Mouse (Mus musculus): ENCODE data around the gene Aqp6.
A peak's percentile ranks its signal among the peaks of the same experiment; 100 is the strongest.

Aqp6 gene

DNA sequence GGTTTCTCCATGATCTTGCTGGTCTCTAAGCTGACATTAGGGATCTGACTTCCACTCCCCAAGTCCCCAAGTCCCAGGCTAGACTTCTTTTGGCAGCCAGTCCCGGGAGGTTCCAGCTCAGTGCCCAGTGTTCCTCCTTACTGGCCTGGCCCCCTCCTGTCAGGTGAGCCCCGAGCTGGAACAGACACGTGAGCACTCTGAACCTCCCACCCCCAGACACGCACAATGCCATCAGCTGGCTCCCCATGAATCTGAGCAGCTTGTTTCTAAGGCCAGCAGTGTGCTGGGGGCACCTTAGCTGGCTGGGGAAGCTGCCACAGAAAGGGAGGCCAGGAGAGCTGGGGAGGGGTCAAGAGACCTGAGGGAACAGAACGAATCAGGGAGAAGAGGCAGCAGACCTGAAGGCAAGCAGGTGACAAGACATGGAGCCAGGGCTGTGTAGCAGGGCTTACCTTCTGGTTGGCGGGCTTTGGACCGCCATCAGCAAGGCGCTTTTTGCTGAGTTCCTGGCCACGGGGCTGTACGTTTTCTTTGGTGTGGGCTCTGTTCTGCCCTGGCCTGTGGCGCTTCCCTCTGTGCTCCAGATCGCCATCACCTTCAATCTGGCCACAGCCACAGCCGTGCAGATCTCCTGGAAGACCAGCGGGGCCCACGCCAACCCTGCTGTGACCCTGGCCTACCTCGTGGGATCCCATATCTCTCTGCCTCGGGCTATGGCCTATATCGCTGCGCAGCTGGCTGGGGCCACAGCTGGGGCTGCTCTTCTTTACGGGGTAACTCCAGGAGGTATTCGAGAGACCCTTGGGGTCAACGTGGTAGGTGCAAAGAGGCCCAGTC lies at the start of gene Aqp6:
Aqp6 (plus strand) TSS at position 415 of the 837 bp plus-strand sequence.
- DNase-seq, result no peak

DNA sequence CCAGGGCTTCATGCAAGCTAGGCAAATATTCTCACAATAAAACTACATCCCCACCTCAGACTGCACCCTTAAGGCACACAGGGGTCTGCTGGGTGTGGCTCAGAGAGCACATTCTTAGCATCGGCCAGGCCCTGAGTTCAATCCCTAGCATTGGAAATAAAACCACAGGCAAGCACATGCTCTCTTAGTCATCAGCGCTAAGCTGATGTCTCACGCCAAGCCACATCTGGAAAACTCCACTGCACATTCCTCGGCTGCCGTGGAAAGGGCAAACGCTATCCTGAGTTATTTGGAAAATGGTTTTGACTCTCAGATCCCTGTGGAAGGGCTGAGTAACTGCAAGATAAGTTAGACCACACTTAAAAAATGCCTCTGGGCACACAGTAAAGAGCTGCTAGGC lies 47.4 kb upstream of the Aqp6 start:
- DNase-seq, result no peak

GRCm38 (mm10) chr15:99558947-99559346 lies 42.3 kb upstream of the Aqp6 start:
- DNase-seq, result no peak

DNA sequence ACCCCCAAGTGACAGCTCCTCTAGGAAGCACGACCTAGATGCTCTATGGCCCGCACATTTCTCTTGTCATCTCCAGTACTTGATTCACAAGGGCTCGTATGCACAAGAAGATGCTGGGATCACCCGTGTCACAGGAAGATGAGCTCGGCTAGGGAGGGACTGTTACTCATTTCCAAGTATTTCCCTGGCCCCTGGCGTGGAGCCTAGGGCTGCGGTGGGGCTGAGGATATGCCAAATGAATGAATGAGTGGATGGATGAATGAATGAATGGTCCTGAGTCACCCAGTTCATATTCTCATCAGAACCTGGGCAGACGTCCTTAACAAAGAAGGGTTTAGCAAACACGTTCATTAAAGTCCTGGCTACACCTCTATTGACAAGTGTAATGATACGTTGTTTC lies 41.0 kb upstream of the Aqp6 start:
- DNase-seq, result no peak

DNA sequence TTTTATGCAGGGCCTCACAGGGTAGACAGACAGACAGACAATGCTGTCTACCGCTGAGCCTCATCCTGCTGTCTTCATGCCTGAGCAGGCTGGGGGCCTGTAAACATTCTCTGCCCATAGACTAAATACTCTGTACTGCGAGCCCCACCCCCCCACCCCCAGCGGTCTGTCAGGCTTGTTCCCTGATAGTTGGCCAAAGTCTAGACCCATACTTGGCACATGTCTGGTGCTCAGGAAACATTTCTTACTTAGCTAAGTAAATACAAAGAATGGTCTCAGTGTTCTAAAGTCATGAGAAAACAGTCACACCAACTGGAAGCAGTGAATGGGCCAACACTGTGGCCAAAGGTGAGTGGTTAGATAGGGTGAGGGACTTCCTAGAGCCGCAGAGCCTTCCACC lies 33.8 kb upstream of the Aqp6 start:
- no peak for DNase-seq

DNA sequence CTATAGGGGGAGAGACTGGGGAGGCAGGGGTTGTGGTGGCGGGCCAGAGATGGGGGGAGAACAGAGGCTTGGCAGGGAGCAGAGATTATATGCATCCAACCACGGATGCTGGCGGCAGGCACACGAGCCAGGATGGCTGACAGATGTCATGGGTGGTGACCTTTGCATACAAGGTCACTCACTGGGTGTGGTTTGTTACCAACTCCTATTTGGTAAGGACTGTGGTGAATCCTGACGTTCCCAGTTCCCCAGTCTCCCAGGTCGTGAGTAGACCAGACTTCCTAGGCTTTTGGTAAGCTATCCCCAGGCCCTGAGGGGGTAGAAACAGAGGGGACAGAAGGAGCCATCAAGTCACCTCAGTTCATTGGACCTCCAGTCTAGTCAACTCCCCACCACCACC lies 32.5 kb upstream of the Aqp6 start:
- no peak for DNase-seq

- DNase-seq, result no peak
Measured at GRCm38 (mm10) chr15:99569123-99569522, 32.1 kb upstream of the Aqp6 start.

DNA sequence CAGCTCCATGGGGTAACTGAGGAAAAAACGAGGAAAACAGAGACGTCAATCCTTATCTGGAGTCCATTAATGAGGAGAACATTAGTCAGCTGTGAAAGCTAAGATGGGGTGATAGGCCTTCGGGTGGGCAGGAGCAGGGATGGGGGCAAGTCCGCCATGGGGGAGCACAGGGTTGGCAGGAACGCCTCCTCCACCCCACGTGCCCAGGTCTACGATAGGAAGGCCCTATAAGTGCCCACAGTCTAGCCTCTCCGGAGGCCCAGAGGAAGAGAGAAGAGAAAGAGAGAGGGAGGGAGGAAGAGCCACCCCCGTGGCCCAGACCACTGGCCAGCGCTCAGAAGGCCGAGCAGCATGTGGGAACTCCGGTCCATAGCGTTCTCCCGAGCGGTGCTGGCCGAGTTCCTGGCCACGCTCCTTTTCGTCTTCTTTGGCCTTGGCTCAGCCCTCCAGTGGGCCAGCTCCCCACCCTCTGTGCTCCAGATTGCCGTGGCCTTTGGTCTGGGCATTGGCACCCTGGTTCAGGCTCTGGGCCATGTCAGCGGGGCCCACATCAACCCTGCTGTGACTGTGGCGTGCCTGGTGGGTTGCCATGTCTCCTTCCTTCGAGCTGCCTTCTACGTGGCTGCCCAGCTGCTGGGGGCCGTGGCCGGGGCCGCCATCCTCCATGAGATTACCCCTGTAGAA lies 22.3 kb upstream of the Aqp6 start, which contains the start of gene Aqp2:
Aqp2 (plus strand) TSS at position 254 of the 684 bp plus-strand sequence.
- DNase-seq, result no peak

- DNase-seq, result no peak
Measured at GRCm38 (mm10) chr15:99583463-99584344, 17.5 kb upstream of the Aqp6 start.

- DNase-seq, result no peak
Measured at GRCm38 (mm10) chr15:99584407-99585202, 16.6 kb upstream of the Aqp6 start.

- DNase-seq, result no peak
Measured at GRCm38 (mm10) chr15:99585741-99586140, 15.5 kb upstream of the Aqp6 start.

DNA sequence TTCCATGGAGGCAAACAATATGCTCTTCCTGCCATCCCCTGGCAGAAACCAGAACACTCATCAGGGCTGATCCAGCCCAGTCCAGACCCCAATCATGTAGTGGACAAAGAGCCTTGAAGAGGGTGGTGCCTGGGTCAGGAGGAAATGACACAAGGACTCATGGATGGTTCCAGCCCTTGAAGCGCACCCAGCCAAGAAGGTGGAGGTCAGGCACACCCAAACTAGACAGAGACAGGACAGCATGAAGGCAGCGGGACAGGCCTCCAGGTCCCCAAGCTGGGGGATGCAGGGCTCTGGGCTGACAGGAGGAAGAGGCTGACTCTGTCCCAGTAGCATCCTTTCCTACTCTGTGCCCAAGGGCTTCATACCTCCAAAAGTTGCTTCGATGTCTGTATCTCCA lies 14.7 kb upstream of the Aqp6 start:
- no peak for DNase-seq

DNA sequence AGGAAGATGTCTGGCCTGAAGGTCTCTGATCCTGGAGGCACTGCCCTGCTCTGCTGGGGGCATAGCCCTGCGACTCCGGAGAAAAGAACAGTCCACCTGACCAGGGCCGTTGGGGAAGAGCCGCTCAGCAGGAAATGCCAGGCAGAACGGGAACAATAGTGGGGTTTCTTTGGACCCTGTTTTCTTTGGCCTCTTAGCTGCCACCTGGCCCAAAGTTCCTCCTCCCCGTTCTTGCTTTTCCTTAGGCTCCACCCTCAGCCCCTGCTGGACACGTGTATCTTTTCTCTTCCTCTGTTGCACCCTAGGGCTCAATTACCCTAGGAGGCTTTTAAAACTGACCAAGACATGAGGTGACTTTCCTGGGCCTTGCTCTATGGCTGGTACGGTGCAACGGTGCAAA lies 12.0 kb upstream of the Aqp6 start:
- DNase-seq, result no peak

- DNase-seq, result no peak
Measured at GRCm38 (mm10) chr15:99589704-99590103, 11.5 kb upstream of the Aqp6 start.

DNA sequence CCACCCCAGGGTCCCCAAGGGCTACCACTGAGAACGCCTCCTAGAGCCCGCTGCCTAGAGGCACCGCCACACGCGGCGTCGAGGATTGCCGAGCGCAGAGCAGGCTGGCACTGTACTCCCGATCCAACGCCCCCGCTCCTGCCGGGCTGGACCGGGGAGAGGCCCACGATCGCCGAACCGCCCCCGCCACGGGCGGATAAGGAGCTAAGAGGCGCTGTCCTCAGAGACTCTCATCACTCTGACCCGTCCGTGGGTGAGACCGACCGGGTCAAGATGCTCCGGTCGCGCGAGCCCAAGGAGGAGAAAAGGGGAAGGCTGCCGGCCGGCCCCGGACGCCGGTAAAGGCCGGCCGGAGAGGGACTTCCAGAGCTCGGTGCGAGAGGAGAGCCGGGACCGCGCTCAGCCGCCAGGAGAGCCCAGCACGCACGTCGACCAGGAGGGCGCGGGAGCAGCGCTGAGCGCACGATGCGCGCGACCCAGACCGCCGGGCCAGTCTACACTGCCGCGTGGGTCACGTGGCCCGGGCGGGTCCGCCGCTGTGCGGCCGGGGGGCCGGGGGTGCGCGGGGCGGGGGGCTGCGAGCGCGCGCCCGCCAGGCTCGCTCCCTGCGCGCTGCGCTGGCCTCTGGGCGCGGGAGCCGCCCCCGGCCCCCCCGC lies 10.6 kb upstream of the Aqp6 start, which contains the start of gene Aqp5:
Aqp5 (plus strand) TSS at position 354 of the 656 bp plus-strand sequence.
- DNase-seq, result no peak

DNA sequence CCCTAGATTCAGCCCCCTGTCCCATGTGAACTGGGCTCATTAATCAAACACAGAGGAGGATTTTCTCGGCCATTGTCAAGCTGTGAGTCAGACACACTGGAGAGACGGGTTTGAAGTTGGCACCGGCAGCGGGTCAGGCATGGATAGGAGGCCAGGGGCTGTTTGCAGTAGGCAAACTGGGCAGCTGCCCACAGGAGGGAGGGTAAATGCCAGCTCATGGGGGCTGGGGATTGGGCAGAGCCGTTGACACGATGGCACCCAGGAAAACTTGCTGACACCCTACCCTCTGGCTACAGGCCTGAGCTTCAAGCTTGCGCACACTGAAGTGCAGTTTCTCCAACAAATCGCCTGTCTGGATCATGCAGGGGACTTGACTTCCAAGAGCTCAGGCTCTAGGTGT lies 9.0 kb upstream of the Aqp6 start:
- DNase-seq, result no peak

DNA sequence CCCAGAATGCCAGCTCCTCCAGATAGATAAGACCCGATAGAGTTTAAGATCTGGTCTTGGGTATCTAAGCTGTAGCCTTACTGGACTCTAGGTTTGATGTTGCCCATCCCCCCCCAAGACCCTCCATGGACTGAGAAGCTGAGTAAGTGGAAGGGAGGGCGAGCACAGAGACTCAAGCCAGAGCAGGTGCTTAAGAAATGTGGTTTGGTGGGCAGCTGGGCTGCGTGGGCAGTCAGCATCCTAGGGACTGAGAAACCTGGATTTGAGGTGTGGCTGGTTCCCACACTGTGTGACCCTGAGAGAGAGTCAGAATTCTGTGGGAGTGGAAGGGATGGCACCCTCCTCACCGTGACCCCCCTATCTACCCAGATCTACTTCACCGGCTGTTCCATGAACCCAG lies 8.3 kb upstream of the Aqp6 start:
- DNase-seq, result no peak

DNA sequence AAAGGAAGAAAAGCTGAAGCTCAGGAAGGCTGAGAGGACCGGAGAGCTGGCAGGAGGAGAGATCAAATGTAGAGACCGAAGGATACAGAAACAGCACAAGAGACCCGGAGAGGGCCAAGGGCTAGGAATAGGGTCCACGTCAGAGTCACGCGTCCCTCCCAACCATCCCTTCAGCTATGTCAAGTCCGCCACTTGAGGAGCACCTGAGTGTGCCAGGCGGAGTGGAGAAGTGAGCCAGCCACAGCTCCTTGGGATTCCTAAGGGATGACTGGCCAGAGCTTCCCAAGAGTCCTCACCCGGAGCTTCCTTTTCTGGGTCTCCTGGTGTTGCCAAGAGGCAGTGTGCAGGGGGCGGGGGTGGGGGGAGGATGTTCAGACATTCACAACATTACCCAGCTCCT lies 6.2 kb upstream of the Aqp6 start:
- no peak for DNase-seq

DNA sequence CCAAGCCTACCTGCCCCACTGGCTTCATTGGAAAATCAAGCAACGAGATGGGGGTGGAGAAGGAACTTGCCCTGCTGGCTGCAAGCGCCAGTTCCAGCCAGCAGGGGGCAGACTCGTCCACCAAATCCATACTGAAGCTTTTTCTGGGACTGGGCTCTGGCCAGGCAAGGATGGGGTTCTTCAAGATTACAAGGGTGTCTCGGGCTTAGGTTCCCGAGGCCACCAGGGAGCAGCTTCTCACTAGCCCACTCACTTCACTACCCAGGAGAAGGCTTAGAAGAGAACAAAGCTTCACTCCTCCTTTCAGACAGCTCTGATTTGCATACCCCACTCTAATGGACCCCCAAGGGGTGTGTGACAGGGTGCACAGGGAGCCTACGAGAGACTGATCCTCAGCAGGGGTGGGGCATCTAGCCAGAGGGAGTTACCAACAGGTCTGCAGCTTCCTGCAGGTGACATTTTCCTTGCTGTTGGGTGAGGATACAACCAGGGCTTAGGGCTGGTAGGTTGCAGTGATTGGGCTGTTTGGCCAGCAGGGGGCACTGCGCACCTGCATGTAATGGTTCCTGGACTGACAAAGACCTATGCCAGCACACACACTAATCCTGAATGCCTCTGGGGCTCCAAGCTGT lies 5.0 kb upstream of the Aqp6 start:
- DNase-seq, result peak; percentile 85

GRCm38 (mm10) chr15:99596841-99597240 lies 4.4 kb upstream of the Aqp6 start:
- no peak for DNase-seq

DNA sequence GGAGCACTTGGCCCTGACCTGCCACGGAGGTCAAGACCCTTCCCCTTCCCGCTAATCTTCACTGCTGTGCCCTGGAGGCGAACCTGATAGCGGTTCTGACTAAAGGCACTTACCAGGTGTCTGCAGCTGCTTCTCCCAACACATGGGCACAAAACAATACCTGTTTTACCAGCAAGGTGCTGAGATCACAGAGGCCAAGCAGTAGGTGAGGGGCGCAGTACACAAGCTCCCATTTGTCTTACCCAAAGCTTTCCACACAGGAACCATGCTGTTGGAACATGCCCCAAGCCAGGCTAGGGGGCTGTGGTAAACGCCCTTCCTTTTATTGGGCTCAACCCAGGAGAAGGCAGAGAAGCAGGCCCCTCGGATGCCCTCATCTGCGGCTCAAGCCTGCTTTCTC lies 3.6 kb upstream of the Aqp6 start:
- DNase-seq, result no peak
